ENCODE assay signal across 15 mouse cellular contexts in genomic region chr10:65769451-65769850, GRCm38 (mm10).
DNase-seq lines count a peak whose midpoint lies in the region; ATAC-seq and TF ChIP-seq lines count a peak whose summit lies in the region.
"Had no signal": no experiment of that assay in that cellular context is flagged by ENCODE, and none has a peak within 500 bp of the region (broad histone marks: within the 10 kb centered on the region; RNA-seq: fewer than 3 reads in every experiment).

No protein-coding gene starts in this region.

- no peak overlapping the region for H3K4me2 ChIP-seq in heart, postnatal 0 days (ENCODE audit: low read depth, low read length)
- H3K4me2 ChIP-seq in limb, embryonic 14.5 days (replicated peaks; ENCODE audit: low read depth, low read length, severe bottlenecking), result no peak overlapping the region
- H3K4me2 ChIP-seq: embryonic facial prominence, embryonic 12.5 days; forebrain, embryonic 13.5 days; stomach, embryonic 15.5 days had no signal

- no peaks in the 10 kb centered on the region for H3K27me3 ChIP-seq in heart, postnatal 0 days (ENCODE audit: control insufficient read depth, insufficient read depth, low read length)
- H3K27me3 ChIP-seq in limb, embryonic 14.5 days (ENCODE audit: control insufficient read depth, insufficient read depth, low read length), result no peaks in the 10 kb centered on the region
- no peaks in the 10 kb centered on the region for H3K27me3 ChIP-seq in limb, embryonic 10.5 days (ENCODE audit: low read depth, poor library complexity, severe bottlenecking)
- H3K27me3 ChIP-seq: embryonic facial prominence, embryonic 12.5 days; forebrain, embryonic 13.5 days; stomach, embryonic 15.5 days had no signal

- no peak overlapping the region for H3K9ac ChIP-seq in heart, postnatal 0 days (replicated peaks; ENCODE audit: low read depth, low read length)
- no peak overlapping the region for H3K9ac ChIP-seq in limb, embryonic 14.5 days (ENCODE audit: low read depth, low read length, severe bottlenecking)
- H3K9ac ChIP-seq: embryonic facial prominence, embryonic 12.5 days; forebrain, embryonic 13.5 days; liver, embryonic 14.5 days; stomach, embryonic 15.5 days had no signal

- ATAC-seq in heart, postnatal 0 days (ENCODE audit: insufficient read depth, low read depth), result no peak
- ATAC-seq in limb, embryonic 14.5 days (ENCODE audit: low FRiP score, low read depth), result no peak
- no peak for ATAC-seq in megakaryocyte-erythroid progenitor cell, adult 5-6 weeks (replicated peaks; ENCODE audit: low FRiP score, low TSS enrichment, poor library complexity, severe bottlenecking)
- ATAC-seq: forebrain, embryonic 13.5 days had no signal

- TF ChIP-seq CTCF in heart, postnatal 0 days (IDR thresholded peaks at IDR 0.05; ENCODE audit: low read depth), result peak; percentile 13; the same call in 1 of the 2 replicates

- no peak for TF ChIP-seq POLR2A in limb, embryonic 14.5 days (IDR thresholded peaks at IDR 0.05; ENCODE audit: borderline replicate concordance, extremely low read depth, insufficient read depth, insufficient read length)

- H3K4me1 ChIP-seq in heart, postnatal 0 days (ENCODE audit: control insufficient read depth, insufficient read depth), result no peaks in the 10 kb centered on the region
- H3K4me1 ChIP-seq in limb, embryonic 14.5 days (ENCODE audit: control insufficient read depth, insufficient read depth, low read length), result no peaks in the 10 kb centered on the region
- H3K4me1 ChIP-seq in limb, embryonic 10.5 days, result no peaks in the 10 kb centered on the region
- H3K4me1 ChIP-seq: embryonic facial prominence, embryonic 12.5 days; forebrain, embryonic 13.5 days; stomach, embryonic 15.5 days had no signal

- H3K9me3 ChIP-seq in heart, postnatal 0 days (replicated peaks; ENCODE audit: control insufficient read depth, low read length), result no peaks in the 10 kb centered on the region
- no peaks in the 10 kb centered on the region for H3K9me3 ChIP-seq in limb, embryonic 14.5 days (ENCODE audit: control insufficient read depth, low read length)
- no peaks in the 10 kb centered on the region for H3K9me3 ChIP-seq in limb, embryonic 10.5 days (replicated peaks)
- H3K9me3 ChIP-seq: embryonic facial prominence, embryonic 12.5 days; forebrain, embryonic 13.5 days; stomach, embryonic 15.5 days had no signal

- H3K4me3 ChIP-seq in heart, postnatal 0 days (ENCODE audit: low read depth, low read length), result no peak overlapping the region
- H3K4me3 ChIP-seq in limb, embryonic 14.5 days (replicated peaks; ENCODE audit: low read length), result no peak overlapping the region
- H3K4me3 ChIP-seq in limb, embryonic 10.5 days, result no peak overlapping the region
- H3K4me3 ChIP-seq: embryonic facial prominence, embryonic 12.5 days; forebrain, embryonic 13.5 days; stomach, embryonic 15.5 days had no signal

- 39% methylated on average over 4 of the region's 4 CpGs for WGBS in heart, postnatal 0 days
- 28% methylated on average over 4 of the region's 4 CpGs for WGBS in limb, embryonic 14.5 days
- WGBS in limb, embryonic 10.5 days, result 49% methylated on average over 4 of the region's 4 CpGs

- no peak for TF ChIP-seq EP300 in heart, postnatal 0 days (IDR thresholded peaks at IDR 0.05; ENCODE audit: low read depth)

- no peak for DNase-seq in heart, postnatal 0 days (ENCODE audit: low spot score)
- DNase-seq in heart, adult 9 months (ENCODE audit: low spot score in 2 of 2), result no peak
- peak; percentile 45 for DNase-seq in limb, embryonic 14.5 days (ENCODE audit: low spot score)
- no peak for DNase-seq in limb, embryonic 10.5 days (ENCODE audit: low spot score)
- DNase-seq in ES-CJ7 (ENCODE audit: low read depth, low spot score), result peak; percentile 3
- DNase-seq in embryo, embryonic 11 days, result peak; percentile 41
- DNase-seq: adrenal gland, postnatal 36 days; cerebellum, adult 11-12 months; kidney, postnatal 25 days had no signal

- H3K27ac ChIP-seq in heart, postnatal 0 days (ENCODE audit: low read depth), result no peak overlapping the region
- no peak overlapping the region for H3K27ac ChIP-seq in limb, embryonic 14.5 days (replicated peaks; ENCODE audit: low read depth, low read length)
- H3K27ac ChIP-seq in limb, embryonic 10.5 days, result no peak overlapping the region
- H3K27ac ChIP-seq: embryonic facial prominence, embryonic 12.5 days; forebrain, embryonic 13.5 days; liver, embryonic 14.5 days; macrophage; stomach, embryonic 15.5 days had no signal

- H3K36me3 ChIP-seq in heart, postnatal 0 days (replicated peaks; ENCODE audit: control insufficient read depth, insufficient read depth, low read length), result no peaks in the 10 kb centered on the region
- H3K36me3 ChIP-seq in limb, embryonic 14.5 days (ENCODE audit: control insufficient read depth, insufficient read depth, low read length), result no peaks in the 10 kb centered on the region
- no peaks in the 10 kb centered on the region for H3K36me3 ChIP-seq in limb, embryonic 10.5 days
- H3K36me3 ChIP-seq: embryonic facial prominence, embryonic 12.5 days; stomach, embryonic 15.5 days had no signal

Comparison
In these comparisons a context has a peak if more than half of its experiments do, and no peak if none do; other contexts are left out.
1. DNase-seq: peak in limb, embryonic 14.5 days (single experiment), ES-CJ7 (single experiment) and embryo, embryonic 11 days (single experiment); none in heart, postnatal 0 days (single experiment), heart, adult 9 months (0 of 2) and limb, embryonic 10.5 days (single experiment).